Mouse (Mus musculus): Measurements from ENCODE around the gene Ift81. TPM values are rescaled to one million over a fixed set of nuclear protein-coding genes. Genes with fewer than 3 reads are reported as not detected.

Gene Ift81
- total RNA-seq, 2 experiments from 2014 or later: 4.6 to 8.5 TPM

DNA sequence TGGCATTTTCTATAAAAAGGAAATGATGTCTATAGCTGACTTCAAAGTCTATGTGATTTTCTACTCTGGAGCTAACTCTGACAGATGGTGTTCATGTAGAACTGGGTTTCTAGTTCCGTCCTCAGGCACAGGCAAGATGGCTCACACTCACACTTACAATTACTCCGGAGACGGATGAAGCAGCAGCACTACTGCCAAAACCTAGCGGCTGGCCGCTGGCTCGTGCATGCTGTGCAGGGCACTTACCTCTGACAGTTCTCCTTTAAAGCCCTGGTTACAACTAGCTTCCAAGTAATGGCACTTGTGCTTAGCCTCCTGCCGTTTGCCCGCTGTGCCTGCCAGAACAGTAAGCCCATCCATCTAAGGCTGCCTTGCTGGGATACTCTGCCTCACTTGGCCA lies 47.7 kb downstream of the Ift81 start:
- TF ChIP-seq CTCF (IDR thresholded peaks at IDR 0.05): no peak
- DNase-seq: peak; percentile 30
- intact Hi-C loops (cut with DNase I): no loop called here
- Histone ChIP-seq H3K4me3 (no peak overlapping the region), H3K27ac (no peak overlapping the region)

DNA sequence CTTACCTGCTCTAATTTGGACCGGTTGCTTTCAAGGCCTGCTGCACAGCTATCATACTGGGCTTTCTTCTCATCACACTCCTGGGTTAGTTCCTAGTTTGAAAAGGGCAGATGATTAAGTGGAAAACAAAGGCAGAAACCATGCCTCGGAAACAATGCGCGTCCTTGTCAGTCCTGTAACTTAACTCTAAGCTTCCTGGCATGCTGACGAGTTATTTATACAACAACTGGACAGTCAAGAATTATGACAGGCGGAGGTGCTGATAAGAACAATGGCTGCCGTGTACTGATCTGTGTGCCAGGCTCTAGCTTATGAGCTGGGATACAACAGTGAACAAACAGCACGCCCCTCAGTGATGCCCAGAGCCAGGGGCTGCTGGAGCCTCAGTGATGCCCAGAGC lies 53.7 kb downstream of the Ift81 start:
- Histone ChIP-seq H3K4me3 (no peak overlapping the region), H3K27ac (no peak overlapping the region)
- no peak for TF ChIP-seq CTCF (IDR thresholded peaks at IDR 0.05)
- DNase-seq: no peak
- intact Hi-C loops (cut with DNase I): no loop called here

DNA sequence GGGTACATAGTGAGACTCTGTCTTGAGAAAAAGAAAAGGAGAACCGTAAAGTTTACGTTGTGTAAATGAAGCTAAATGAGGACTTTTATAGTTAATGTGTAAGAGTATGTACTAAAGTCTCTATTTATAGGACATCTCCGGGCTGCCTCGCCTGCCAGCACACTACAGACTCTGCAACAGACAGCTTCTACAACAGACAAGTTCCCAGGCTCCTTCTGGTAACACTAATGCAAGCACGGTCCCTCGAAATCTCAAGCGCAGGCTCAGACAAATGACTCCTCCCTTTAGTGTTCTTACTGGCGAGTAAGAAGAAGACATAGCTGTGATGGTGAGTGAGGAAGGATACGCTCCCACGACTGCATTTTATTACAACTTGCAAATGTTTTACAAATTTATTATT lies 56.2 kb downstream of the Ift81 start:
- H3K27ac ChIP-seq: no peak overlapping the region
- intact Hi-C loops (cut with DNase I): no loop called here
- TF ChIP-seq CTCF (IDR thresholded peaks at IDR 0.05): no peak
- no peak for DNase-seq
- H3K4me3 ChIP-seq: no peak overlapping the region

DNA sequence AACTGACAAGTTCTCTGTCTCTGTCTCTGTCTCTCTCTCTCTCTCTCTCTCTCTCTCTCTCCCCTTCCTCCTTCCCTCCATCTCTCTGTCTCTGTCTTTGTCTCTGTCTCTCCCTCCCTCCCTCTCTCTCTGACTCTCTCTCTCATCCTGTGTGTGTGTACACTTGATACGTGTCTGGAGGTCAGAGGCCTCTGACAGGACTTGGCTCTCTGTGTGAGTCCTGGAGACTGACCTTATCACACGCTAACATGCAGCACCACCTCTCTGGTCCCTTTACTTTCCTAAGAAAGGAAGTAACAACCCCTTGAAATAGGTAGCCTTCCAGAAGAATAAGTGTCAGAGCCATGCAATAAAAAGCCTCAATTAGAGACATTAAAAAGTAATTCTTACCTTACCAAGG lies 59.2 kb downstream of the Ift81 start:
- no peak for TF ChIP-seq CTCF (IDR thresholded peaks at IDR 0.05)
- H3K27ac ChIP-seq: no peak overlapping the region
- DNase-seq: no peak
- intact Hi-C loops (cut with DNase I): no loop called here
- no peak overlapping the region for H3K4me3 ChIP-seq

DNA sequence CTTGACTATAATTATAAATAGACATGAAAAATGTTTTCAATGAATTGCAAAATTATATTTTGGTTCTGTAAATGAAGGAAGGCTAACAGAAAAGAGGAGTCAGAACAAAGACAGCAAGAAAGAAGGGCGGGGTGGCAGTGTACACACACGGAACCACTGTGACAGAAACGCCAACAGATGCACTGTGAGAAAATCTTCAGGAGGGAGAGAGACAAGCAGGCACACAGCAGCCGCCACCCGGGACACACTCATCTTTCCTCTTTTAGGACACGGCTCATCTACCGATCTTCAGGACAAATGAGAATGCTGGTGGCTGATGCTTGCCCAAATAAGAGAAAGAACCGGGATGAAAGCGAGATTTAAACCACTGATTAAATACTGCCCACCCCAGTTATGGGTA lies 61.7 kb downstream of the Ift81 start:
- no peak for DNase-seq
- Histone ChIP-seq H3K27ac (no peak overlapping the region), H3K4me3 (no peak overlapping the region)
- no peak for TF ChIP-seq CTCF (IDR thresholded peaks at IDR 0.05)
- intact Hi-C loops (cut with DNase I): no loop called here

DNA sequence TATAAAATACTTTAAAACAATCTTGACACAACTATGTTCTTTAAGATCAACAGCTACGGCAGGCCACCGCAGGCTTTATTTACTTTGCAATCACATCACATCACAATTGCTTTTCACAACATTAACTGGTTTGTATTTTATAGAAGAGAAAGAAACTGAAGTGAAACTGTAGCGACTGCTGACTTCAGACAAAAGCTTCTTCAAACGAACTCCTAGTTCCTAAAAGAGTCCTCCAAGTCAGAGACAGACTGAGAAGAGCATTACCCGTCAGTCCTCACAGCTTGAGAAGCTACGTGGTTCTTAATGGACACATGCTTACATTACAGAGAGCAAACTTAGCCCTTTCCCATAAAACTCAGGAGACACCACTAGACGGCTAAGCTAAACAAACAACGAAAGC lies 63.9 kb downstream of the Ift81 start:
- no peak for DNase-seq

DNA sequence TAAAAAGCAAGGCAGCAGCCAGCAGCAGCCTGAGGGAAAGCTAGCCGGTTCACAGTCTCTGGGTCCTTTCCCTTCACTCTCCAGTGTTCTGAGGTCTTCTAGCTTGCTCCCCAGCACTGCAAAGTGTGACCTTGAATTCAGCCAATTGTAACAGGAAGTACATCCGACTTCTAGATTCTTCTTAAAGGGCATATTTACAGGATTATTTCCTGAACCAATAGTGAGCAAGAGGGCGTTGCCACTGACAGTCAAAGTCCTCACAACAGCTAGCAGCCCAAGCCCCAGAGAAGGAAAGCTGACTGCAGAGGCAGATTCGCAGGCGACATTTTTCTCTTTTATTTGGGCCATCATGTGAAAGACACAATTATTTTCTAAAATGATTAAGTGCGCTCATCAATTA lies 65.6 kb downstream of the Ift81 start:
- no peak for TF ChIP-seq CTCF (IDR thresholded peaks at IDR 0.05)
- Histone ChIP-seq H3K4me3 (no peak overlapping the region), H3K27ac (peak overlapping the region; percentile 74)
- DNase-seq: no peak
- intact Hi-C loops (cut with DNase I): loop anchor here (5.0 kb wide), 2 partner anchors 64 to 79 kb away; partner anchors contain the start of gene Ift81

More for the DNA sequence above, 63.9 kb downstream of the Ift81 start:
- H3K27ac ChIP-seq: peak overlapping the region; percentile 57
- intact Hi-C loops (cut with DNase I): no loop called here
- TF ChIP-seq CTCF (IDR thresholded peaks at IDR 0.05): no peak
- no peak overlapping the region for H3K4me3 ChIP-seq

DNA sequence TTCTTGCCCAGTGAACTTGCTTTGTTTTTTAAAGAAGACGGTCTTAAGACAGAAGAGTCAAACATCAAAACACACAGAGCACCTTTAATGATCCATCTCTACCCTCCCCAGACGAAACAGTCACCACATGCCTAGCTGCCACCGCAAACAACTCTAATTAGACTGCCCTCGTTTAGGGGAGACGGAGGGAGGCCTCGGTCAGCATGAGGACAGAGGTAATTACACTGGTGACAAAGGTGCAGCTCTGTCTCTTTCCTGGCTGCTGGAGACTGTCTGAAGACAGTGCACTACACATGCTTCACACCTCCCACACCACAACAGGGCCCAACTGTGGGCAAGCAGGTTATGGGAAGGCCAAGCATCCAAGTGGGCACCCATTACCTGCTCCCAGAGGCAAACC lies 66.5 kb downstream of the Ift81 start:
- no peak for TF ChIP-seq CTCF (IDR thresholded peaks at IDR 0.05)
- DNase-seq: no peak
- peak overlapping the region; percentile 74 for H3K27ac ChIP-seq
- intact Hi-C loops (cut with DNase I): loop anchor here (5.0 kb wide), 2 partner anchors 64 to 79 kb away; partner anchors contain the start of gene Ift81
- no peak overlapping the region for H3K4me3 ChIP-seq

DNA sequence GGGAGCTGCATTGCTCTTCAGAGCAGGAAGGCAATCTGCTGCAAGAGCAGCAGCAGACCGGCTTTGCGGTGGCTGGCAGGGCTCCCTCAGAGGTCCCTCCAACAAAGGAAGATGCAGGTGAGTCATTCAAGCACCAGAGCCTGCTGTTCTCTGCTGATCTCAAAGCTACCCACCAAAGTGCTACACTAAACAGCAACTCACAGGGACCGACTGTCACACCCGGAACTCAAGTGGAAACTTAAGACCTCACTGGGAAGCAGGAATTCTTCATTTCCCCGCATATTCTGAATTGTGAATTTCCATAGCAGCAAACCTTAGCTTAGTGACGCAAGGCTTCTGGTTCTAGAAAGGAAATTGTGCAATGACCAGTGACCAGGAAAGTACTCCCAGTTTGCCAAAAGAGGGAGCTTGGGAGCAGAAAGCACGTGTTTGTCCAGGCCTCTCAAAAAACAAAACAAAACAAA lies 67.0 kb downstream of the Ift81 start:
- DNase-seq: peak; percentile 62
- peak overlapping the region; percentile 83 for H3K27ac ChIP-seq
- TF ChIP-seq CTCF (IDR thresholded peaks at IDR 0.05): peak; percentile 69
- peak overlapping the region; percentile 41 for H3K4me3 ChIP-seq
- intact Hi-C loops (cut with DNase I): loop anchor here (5.0 kb wide), 2 partner anchors 65 to 80 kb away; partner anchors contain the start of gene Ift81

DNA sequence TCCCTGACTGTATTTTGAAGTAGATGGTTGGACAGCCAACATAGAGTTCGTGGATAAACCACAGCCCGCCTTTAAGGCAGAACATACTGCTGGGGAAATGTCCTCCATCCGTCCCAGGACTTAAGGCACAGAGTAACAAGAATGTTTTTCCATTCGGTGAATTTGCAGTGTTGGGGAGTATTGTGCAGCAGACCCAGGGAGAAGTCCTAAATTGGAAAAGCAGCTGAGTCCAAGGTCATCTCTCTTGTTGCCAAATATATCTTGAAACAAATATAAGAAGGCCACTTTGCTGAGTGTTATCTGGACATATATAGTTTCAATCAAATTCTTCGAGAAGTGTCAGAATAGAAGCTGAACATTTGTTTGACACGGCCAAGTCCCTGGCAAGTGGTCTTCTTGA lies 70.9 kb downstream of the Ift81 start:
- Histone ChIP-seq H3K4me3 (no peak overlapping the region), H3K27ac (peak overlapping the region; percentile 68)
- intact Hi-C loops (cut with DNase I): no loop called here
- TF ChIP-seq CTCF (IDR thresholded peaks at IDR 0.05): no peak
- no peak for DNase-seq

DNA sequence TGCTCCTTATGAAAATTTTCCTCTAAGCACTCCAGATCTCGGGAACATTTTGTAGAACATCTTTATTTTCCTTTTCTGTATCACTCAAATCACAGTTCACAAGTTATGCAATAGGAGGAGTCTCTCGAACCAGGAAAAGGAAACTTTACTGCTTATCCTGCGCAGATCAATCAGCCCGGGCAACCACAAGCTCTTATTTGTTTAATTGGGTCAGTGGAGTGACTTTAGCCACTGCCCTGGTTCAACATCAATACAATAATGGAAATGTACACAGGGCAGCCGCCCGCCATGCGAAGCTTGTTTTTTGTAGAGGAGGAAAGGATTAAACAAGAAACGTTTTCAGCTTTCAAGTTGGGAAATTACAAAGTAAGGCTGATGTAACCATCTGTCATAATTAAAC lies 72.4 kb downstream of the Ift81 start:
- no peak for TF ChIP-seq CTCF (IDR thresholded peaks at IDR 0.05)
- H3K27ac ChIP-seq: no peak overlapping the region
- intact Hi-C loops (cut with DNase I): no loop called here
- H3K4me3 ChIP-seq: no peak overlapping the region
- no peak for DNase-seq

DNA sequence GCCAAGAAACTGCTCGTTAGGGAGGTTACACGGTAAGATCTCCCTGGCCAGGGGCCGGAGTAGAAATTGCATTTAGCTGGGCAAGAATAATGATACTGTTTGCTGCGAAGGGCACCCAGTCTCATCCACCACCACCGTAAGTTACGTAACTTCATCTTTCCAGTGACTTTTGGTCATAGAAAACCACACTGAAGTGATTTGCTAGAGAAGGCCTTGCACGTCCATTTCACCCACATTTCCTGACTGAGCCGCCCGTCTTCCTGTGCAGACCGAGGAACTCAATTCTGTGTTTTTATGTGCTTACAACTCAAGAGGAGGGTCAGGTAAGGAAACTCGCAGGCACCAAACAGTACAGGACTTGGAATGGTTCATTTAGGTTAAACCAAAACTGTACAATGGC lies 76.2 kb downstream of the Ift81 start:
- intact Hi-C loops (cut with DNase I): no loop called here
- Histone ChIP-seq H3K4me3 (no peak overlapping the region), H3K27ac (no peak overlapping the region)
- no peak for TF ChIP-seq CTCF (IDR thresholded peaks at IDR 0.05)
- DNase-seq: no peak

DNA sequence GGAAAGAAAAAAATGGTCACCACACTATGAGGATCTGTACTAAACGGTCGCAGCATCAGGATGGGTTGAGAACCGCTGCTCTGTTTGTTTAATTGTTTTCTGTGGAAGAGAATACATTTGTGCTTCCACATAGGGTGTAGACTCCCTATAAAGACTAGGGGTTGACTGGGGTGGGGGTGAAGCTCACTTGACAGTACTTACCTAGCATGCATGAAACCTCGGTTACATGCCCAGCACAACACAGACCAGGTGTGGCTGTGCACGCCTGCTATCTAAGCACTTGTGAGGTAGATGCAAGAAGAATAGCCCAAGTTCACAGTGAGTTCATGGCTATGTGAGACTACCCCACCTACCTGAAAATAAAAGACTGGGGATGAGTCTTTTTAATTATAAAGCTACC lies 76.7 kb downstream of the Ift81 start:
- Histone ChIP-seq H3K27ac (no peak overlapping the region), H3K4me3 (no peak overlapping the region)
- intact Hi-C loops (cut with DNase I): no loop called here
- no peak for TF ChIP-seq CTCF (IDR thresholded peaks at IDR 0.05)
- no peak for DNase-seq

DNA sequence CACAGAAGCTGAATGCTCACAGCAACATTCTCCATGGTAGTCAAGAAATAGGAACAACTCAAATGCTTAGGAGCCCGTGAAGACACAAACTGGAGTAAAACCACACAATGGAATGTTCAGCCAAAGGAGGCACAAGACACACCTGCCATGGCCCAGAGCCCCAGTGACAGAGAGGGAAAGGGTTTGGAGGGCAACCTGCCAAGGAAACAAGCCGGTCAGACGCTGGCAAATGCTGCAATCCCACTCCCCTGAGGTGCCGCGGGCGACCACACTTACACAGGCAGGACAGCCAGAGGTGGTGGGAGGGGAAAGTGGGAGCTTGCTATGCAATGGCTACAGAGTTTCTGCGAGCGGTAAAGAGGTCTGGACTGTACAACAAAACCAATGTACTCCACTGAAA lies 80.4 kb downstream of the Ift81 start:
- no peak for DNase-seq
- Histone ChIP-seq H3K27ac (no peak overlapping the region), H3K4me3 (no peak overlapping the region)
- no peak for TF ChIP-seq CTCF (IDR thresholded peaks at IDR 0.05)
- intact Hi-C loops (cut with DNase I): no loop called here

All from gastrocnemius, adult 2 months (tissue).